Mouse (Mus musculus): Measurements from ENCODE around the gene Tns3. TPM values are rescaled to one million over a fixed set of nuclear protein-coding genes. Genes with fewer than 3 reads are reported as not detected.

The Tns3 gene
- polyA plus RNA-seq, 1 experiment from 2014 or later, result 10.5 TPM

GRCm38 (mm10) chr11:8587941-8588340 lies 76.4 kb downstream of the Tns3 start:
- Histone ChIP-seq H3K4me2 (replicated peaks; ENCODE audit: low read depth) (no peak overlapping the region), H3K4me1 (replicated peaks; ENCODE audit: control insufficient read depth, insufficient read depth, low read length) (peaks cover 11% of the 10 kb centered on the region; the same call in 1 of the 2 replicates), H3K9me3 (ENCODE audit: control insufficient read depth) (no peaks in the 10 kb centered on the region), H3K9ac (ENCODE audit: low read depth, low read length) (no peak overlapping the region), H3K27ac (ENCODE audit: low read depth, low read length) (no peak overlapping the region), H3K27me3 (replicated peaks; ENCODE audit: control insufficient read depth, insufficient read depth, low read length) (no peaks in the 10 kb centered on the region), H3K4me3 (ENCODE audit: low read depth, low read length) (no peak overlapping the region), H3K36me3 (ENCODE audit: control insufficient read depth, insufficient read depth) (peaks cover 11% of the 10 kb centered on the region)
- no peak for TF ChIP-seq CTCF (IDR thresholded peaks at IDR 0.05; ENCODE audit: low read depth)
- no peak for ATAC-seq
- WGBS, result 87% methylated on average over 3 of the region's 3 CpGs

GRCm38 (mm10) chr11:8586996-8587644 lies 77.2 kb downstream of the Tns3 start:
- H3K4me1 ChIP-seq (replicated peaks; ENCODE audit: control insufficient read depth, insufficient read depth, low read length), result peaks cover 11% of the 10 kb centered on the region; the same call in 1 of the 2 replicates
- ATAC-seq, result no peak
- no peaks in the 10 kb centered on the region for H3K9me3 ChIP-seq (ENCODE audit: control insufficient read depth)
- no peaks in the 10 kb centered on the region for H3K27me3 ChIP-seq (replicated peaks; ENCODE audit: control insufficient read depth, insufficient read depth, low read length)
- H3K4me2 ChIP-seq (replicated peaks; ENCODE audit: low read depth), result no peak overlapping the region
- no peak overlapping the region for H3K27ac ChIP-seq (ENCODE audit: low read depth, low read length)
- H3K4me3 ChIP-seq (ENCODE audit: low read depth, low read length), result no peak overlapping the region
- peaks cover 11% of the 10 kb centered on the region for H3K36me3 ChIP-seq (ENCODE audit: control insufficient read depth, insufficient read depth)
- TF ChIP-seq CTCF (IDR thresholded peaks at IDR 0.05; ENCODE audit: low read depth), result no peak
- H3K9ac ChIP-seq (ENCODE audit: low read depth, low read length), result no peak overlapping the region
- WGBS, result 52% methylated on average over 10 of the region's 10 CpGs

DNA sequence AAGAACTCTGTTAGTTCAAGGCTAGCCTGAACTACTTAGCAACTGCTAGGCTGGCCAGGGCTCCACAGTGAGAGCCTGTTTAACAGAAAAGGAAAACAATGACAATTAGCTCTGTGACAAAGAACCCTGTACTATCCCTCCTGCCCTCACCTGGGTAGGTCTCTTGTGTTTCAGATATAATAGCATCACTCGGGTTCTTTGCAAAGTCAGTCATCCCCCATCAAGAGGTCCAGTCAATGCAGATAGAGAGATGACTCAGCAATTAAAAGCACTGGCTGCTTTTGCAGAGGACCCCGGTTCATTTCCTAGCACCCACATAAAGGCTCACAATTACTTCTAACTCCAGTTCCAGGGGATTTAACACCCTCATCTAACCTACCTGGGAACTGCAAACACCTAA lies 78.0 kb downstream of the Tns3 start:
- Histone ChIP-seq H3K27me3 (replicated peaks; ENCODE audit: control insufficient read depth, insufficient read depth, low read length) (no peaks in the 10 kb centered on the region), H3K9me3 (ENCODE audit: control insufficient read depth) (no peaks in the 10 kb centered on the region)

GRCm38 (mm10) chr11:8585686-8586085 lies 78.6 kb downstream of the Tns3 start:
- TF ChIP-seq CTCF (IDR thresholded peaks at IDR 0.05; ENCODE audit: low read depth), result no peak
- H3K4me3 ChIP-seq (ENCODE audit: low read depth, low read length), result no peak overlapping the region
- ATAC-seq, result no peak
- 86% methylated on average over 3 of the region's 3 CpGs for WGBS
- H3K9me3 ChIP-seq (ENCODE audit: control insufficient read depth), result no peaks in the 10 kb centered on the region
- H3K4me1 ChIP-seq (replicated peaks; ENCODE audit: control insufficient read depth, insufficient read depth, low read length), result peaks cover 17% of the 10 kb centered on the region
- no peaks in the 10 kb centered on the region for H3K27me3 ChIP-seq (replicated peaks; ENCODE audit: control insufficient read depth, insufficient read depth, low read length)
- H3K36me3 ChIP-seq (ENCODE audit: control insufficient read depth, insufficient read depth), result peaks cover 9% of the 10 kb centered on the region
- H3K9ac ChIP-seq (ENCODE audit: low read depth, low read length), result no peak overlapping the region
- no peak overlapping the region for H3K27ac ChIP-seq (ENCODE audit: low read depth, low read length)
- no peak overlapping the region for H3K4me2 ChIP-seq (replicated peaks; ENCODE audit: low read depth)

More for the DNA sequence above, 78.0 kb downstream of the Tns3 start:
- peaks cover 15% of the 10 kb centered on the region for H3K4me1 ChIP-seq (replicated peaks; ENCODE audit: control insufficient read depth, insufficient read depth, low read length)
- no peak overlapping the region for H3K4me3 ChIP-seq (ENCODE audit: low read depth, low read length)
- no peak for ATAC-seq
- no peak overlapping the region for H3K9ac ChIP-seq (ENCODE audit: low read depth, low read length)
- no peak overlapping the region for H3K4me2 ChIP-seq (replicated peaks; ENCODE audit: low read depth)
- H3K27ac ChIP-seq (ENCODE audit: low read depth, low read length), result no peak overlapping the region
- no peak for TF ChIP-seq CTCF (IDR thresholded peaks at IDR 0.05; ENCODE audit: low read depth)
- peaks cover 11% of the 10 kb centered on the region for H3K36me3 ChIP-seq (ENCODE audit: control insufficient read depth, insufficient read depth)
- WGBS, result 63% methylated on average over 2 of the region's 2 CpGs

- H3K9ac ChIP-seq (ENCODE audit: low read depth, low read length), result no peak overlapping the region
- no peak for TF ChIP-seq CTCF (IDR thresholded peaks at IDR 0.05; ENCODE audit: low read depth)
- peaks cover 6% of the 10 kb centered on the region for H3K36me3 ChIP-seq (ENCODE audit: control insufficient read depth, insufficient read depth)
- peak overlapping the region; percentile 61 for H3K27ac ChIP-seq (ENCODE audit: low read depth, low read length)
- no peak for ATAC-seq
- 57% methylated on average over 1 of the region's 1 CpGs for WGBS
- H3K4me3 ChIP-seq (ENCODE audit: low read depth, low read length), result no peak overlapping the region
- H3K9me3 ChIP-seq (ENCODE audit: control insufficient read depth), result no peaks in the 10 kb centered on the region
- H3K4me1 ChIP-seq (replicated peaks; ENCODE audit: control insufficient read depth, insufficient read depth, low read length), result peaks cover 21% of the 10 kb centered on the region
- H3K27me3 ChIP-seq (replicated peaks; ENCODE audit: control insufficient read depth, insufficient read depth, low read length), result no peaks in the 10 kb centered on the region
- H3K4me2 ChIP-seq (replicated peaks; ENCODE audit: low read depth), result no peak overlapping the region
These were observed 79.4 kb downstream of the Tns3 start for GRCm38 (mm10) chr11:8584925-8585324.

GRCm38 (mm10) chr11:8584307-8584706 lies 80.0 kb downstream of the Tns3 start:
- TF ChIP-seq CTCF (IDR thresholded peaks at IDR 0.05; ENCODE audit: low read depth), result no peak
- Histone ChIP-seq H3K36me3 (ENCODE audit: control insufficient read depth, insufficient read depth) (peaks cover 2% of the 10 kb centered on the region), H3K27ac (ENCODE audit: low read depth, low read length) (0 out of 2 replicates have a peak overlapping the region, but pooled peaks have one; percentile 61), H3K4me3 (ENCODE audit: low read depth, low read length) (no peak overlapping the region), H3K9me3 (ENCODE audit: control insufficient read depth) (no peaks in the 10 kb centered on the region), H3K4me2 (replicated peaks; ENCODE audit: low read depth) (no peak overlapping the region), H3K27me3 (replicated peaks; ENCODE audit: control insufficient read depth, insufficient read depth, low read length) (no peaks in the 10 kb centered on the region), H3K9ac (ENCODE audit: low read depth, low read length) (no peak overlapping the region), H3K4me1 (replicated peaks; ENCODE audit: control insufficient read depth, insufficient read depth, low read length) (peaks cover 21% of the 10 kb centered on the region)
- 35% methylated on average over 2 of the region's 2 CpGs for WGBS
- ATAC-seq, result peak; percentile 30

Data from intestine, postnatal 0 days (tissue).